Mouse (Mus musculus): ENCODE data around the gene Tert.

Gene Tert

GRCm38 (mm10) chr13:73677853-73678252 lies 51.1 kb downstream of the Tert start, which contains the start of gene Slc6a18:
TSS of gene Slc6a18 (minus strand) at chr13:73678023.
- DNase-seq (ENCODE audit: low spot score): no peak

GRCm38 (mm10) chr13:73679311-73679710 lies 52.6 kb downstream of the Tert start:
- DNase-seq (ENCODE audit: low spot score): no peak

GRCm38 (mm10) chr13:73680394-73680793 lies 53.7 kb downstream of the Tert start:
- DNase-seq (ENCODE audit: low spot score): no peak

GRCm38 (mm10) chr13:73682226-73682625 lies 55.5 kb downstream of the Tert start:
- no peak for DNase-seq (ENCODE audit: low spot score)

- no peak for DNase-seq (ENCODE audit: low spot score)
Measured at GRCm38 (mm10) chr13:73683682-73684081, 57.0 kb downstream of the Tert start.

- DNase-seq (ENCODE audit: low spot score): no peak
Measured at GRCm38 (mm10) chr13:73684412-73684811, 57.7 kb downstream of the Tert start.

GRCm38 (mm10) chr13:73685502-73685901 lies 58.8 kb downstream of the Tert start:
- no peak for DNase-seq (ENCODE audit: low spot score)

- DNase-seq (ENCODE audit: low spot score): no peak
Measured at GRCm38 (mm10) chr13:73687601-73688000, 60.9 kb downstream of the Tert start.

- no peak for DNase-seq (ENCODE audit: low spot score)
Measured at GRCm38 (mm10) chr13:73688934-73689333, 62.2 kb downstream of the Tert start.

GRCm38 (mm10) chr13:73692249-73692868 lies 65.6 kb downstream of the Tert start:
- DNase-seq (ENCODE audit: low spot score): peak; percentile 83

- no peak for DNase-seq (ENCODE audit: low spot score)
Measured at GRCm38 (mm10) chr13:73693333-73693732, 66.6 kb downstream of the Tert start.

- DNase-seq (ENCODE audit: low spot score): no peak
Measured at GRCm38 (mm10) chr13:73694972-73695371, 68.3 kb downstream of the Tert start.

GRCm38 (mm10) chr13:73696529-73696928 lies 69.8 kb downstream of the Tert start:
- DNase-seq (ENCODE audit: low spot score): no peak

Data from testis, postnatal 10 days (tissue).